Mouse (Mus musculus): ENCODE results near the gene H3f3a. TPM values are rescaled to one million over a fixed set of nuclear protein-coding genes. Genes with fewer than 3 reads are reported as not detected.

The H3f3a gene
- polyA plus RNA-seq, 2 experiments = 1,021 to 2,262 TPM

GRCm38 (mm10) chr1:180813409-180813884 is 296 bp downstream of the H3f3a start:
- Histone ChIP-seq H3K4me3 (ENCODE audit: insufficient read depth in 1 of 2, low read depth in 2 of 2, low read length in 2 of 2) (peak overlapping the region; percentile 96 to 97), H3K27ac (peak overlapping the region; percentile 98), H3K9me3 (ENCODE audit: control insufficient read depth, low read length) (no peaks in the 10 kb centered on the region), H3K9ac (replicated peaks) (peak overlapping the region; percentile 100), H3K4me2 (ENCODE audit: low read depth) (peak overlapping the region; percentile 76), H3K27me3 (ENCODE audit: control insufficient read depth, insufficient read depth, low read length) (no peaks in the 10 kb centered on the region), H3K36me3 (replicated peaks; ENCODE audit: control insufficient read depth, insufficient read depth, low read depth) (peaks cover 30% of the 10 kb centered on the region), H3K4me1 (replicated peaks; ENCODE audit: control insufficient read depth in 2 of 2, insufficient read depth in 2 of 2, low read length in 1 of 2) (peaks cover 37 to 48% of the 10 kb centered on the region in 2 experiments)
- TF ChIP-seq EP300 (IDR thresholded peaks at IDR 0.05; ENCODE audit: low read depth) (peak; percentile 59), CTCF (IDR thresholded peaks at IDR 0.05; ENCODE audit: low read depth) (no peak)
- peak; percentile 86 to 87 (median 87) for DNase-seq (ENCODE audit: low read depth in 3 of 3, low spot score in 3 of 3)
- under 1% methylated on average over 50 of the region's 65 CpGs for WGBS (ENCODE audit: insufficient replicate concordance)
- peak; percentile 83 for ATAC-seq (ENCODE audit: insufficient read depth)

- Histone ChIP-seq H3K27ac (peak overlapping the region; percentile 98), H3K4me3 (ENCODE audit: insufficient read depth in 1 of 2, low read depth in 2 of 2, low read length in 2 of 2) (peak overlapping the region; percentile 96 to 97), H3K27me3 (ENCODE audit: control insufficient read depth, insufficient read depth, low read length) (no peaks in the 10 kb centered on the region), H3K9me3 (ENCODE audit: control insufficient read depth, low read length) (no peaks in the 10 kb centered on the region), H3K4me2 (ENCODE audit: low read depth) (peak overlapping the region; percentile 75), H3K4me1 (replicated peaks; ENCODE audit: control insufficient read depth in 2 of 2, insufficient read depth in 2 of 2, low read length in 1 of 2) (peaks cover 32 to 41% of the 10 kb centered on the region in 2 experiments), H3K36me3 (replicated peaks; ENCODE audit: control insufficient read depth, insufficient read depth, low read depth) (peaks cover 37% of the 10 kb centered on the region), H3K9ac (replicated peaks) (peak overlapping the region; percentile 100)
- peak in 2 of 3 experiments; percentile 35 to 42 for DNase-seq (ENCODE audit: low read depth in 3 of 3, low spot score in 3 of 3)
- TF ChIP-seq EP300 (IDR thresholded peaks at IDR 0.05; ENCODE audit: low read depth) (no peak), CTCF (IDR thresholded peaks at IDR 0.05; ENCODE audit: low read depth) (no peak)
- peak; percentile 38 for ATAC-seq (ENCODE audit: insufficient read depth)
- under 1% methylated on average over 71 of the region's 71 CpGs for WGBS (ENCODE audit: insufficient replicate concordance)
Measured at GRCm38 (mm10) chr1:180812463-180813408, 1.0 kb downstream of the H3f3a start.

GRCm38 (mm10) chr1:180811596-180812462 is 1.9 kb downstream of the H3f3a start:
- peaks cover 23 to 32% of the 10 kb centered on the region in 2 experiments for H3K4me1 ChIP-seq (replicated peaks; ENCODE audit: control insufficient read depth in 2 of 2, insufficient read depth in 2 of 2, low read length in 1 of 2)
- under 1% methylated on average over 27 of the region's 27 CpGs for WGBS (ENCODE audit: insufficient replicate concordance)
- no peak for ATAC-seq (ENCODE audit: insufficient read depth)

GRCm38 (mm10) chr1:180810976-180811375 is 2.8 kb downstream of the H3f3a start:
- Histone ChIP-seq H3K9me3 (ENCODE audit: control insufficient read depth, low read length) (no peaks in the 10 kb centered on the region), H3K4me3 (ENCODE audit: insufficient read depth in 1 of 2, low read depth in 2 of 2, low read length in 2 of 2) (peak overlapping the region; percentile 96 to 97), H3K36me3 (replicated peaks; ENCODE audit: control insufficient read depth, insufficient read depth, low read depth) (peaks cover 54% of the 10 kb centered on the region), H3K9ac (replicated peaks) (peak overlapping the region; percentile 100), H3K27ac (peak overlapping the region; percentile 2), H3K4me1 (replicated peaks; ENCODE audit: control insufficient read depth in 2 of 2, insufficient read depth in 2 of 2, low read length in 1 of 2) (peaks cover 20 to 27% of the 10 kb centered on the region in 2 experiments), H3K4me2 (ENCODE audit: low read depth) (peak overlapping the region; percentile 75), H3K27me3 (ENCODE audit: control insufficient read depth, insufficient read depth, low read length) (no peaks in the 10 kb centered on the region)
- 30% methylated on average over 7 of the region's 7 CpGs for WGBS (ENCODE audit: insufficient replicate concordance)
- peak; percentile 32; the same call in 1 of the 2 replicates for TF ChIP-seq CTCF (IDR thresholded peaks at IDR 0.05; ENCODE audit: low read depth)
- TF ChIP-seq EP300 (IDR thresholded peaks at IDR 0.05; ENCODE audit: low read depth) = no peak
- DNase-seq (ENCODE audit: low read depth in 3 of 3, low spot score in 3 of 3) (peak in 1 of 3 experiments; percentile 49), ATAC-seq (ENCODE audit: insufficient read depth) (no peak)

More at GRCm38 (mm10) chr1:180811596-180812462, 1.9 kb downstream of the H3f3a start:
- H3K9ac ChIP-seq (replicated peaks) = peak overlapping the region; percentile 100
- H3K4me2 ChIP-seq (ENCODE audit: low read depth) = peak overlapping the region; percentile 75
- peak overlapping the region; percentile 98 for H3K27ac ChIP-seq
- no peaks in the 10 kb centered on the region for H3K9me3 ChIP-seq (ENCODE audit: control insufficient read depth, low read length)
- H3K27me3 ChIP-seq (ENCODE audit: control insufficient read depth, insufficient read depth, low read length) = no peaks in the 10 kb centered on the region
- DNase-seq (ENCODE audit: low read depth in 3 of 3, low spot score in 3 of 3) = no peak
- TF ChIP-seq EP300 (IDR thresholded peaks at IDR 0.05; ENCODE audit: low read depth) = 0 out of 2 replicates have a peak, but pooled peaks have one; percentile 14
- peak; percentile 85 for TF ChIP-seq CTCF (IDR thresholded peaks at IDR 0.05; ENCODE audit: low read depth)
- H3K4me3 ChIP-seq (ENCODE audit: insufficient read depth in 1 of 2, low read depth in 2 of 2, low read length in 2 of 2) = peak overlapping the region; percentile 96 to 97
- H3K36me3 ChIP-seq (replicated peaks; ENCODE audit: control insufficient read depth, insufficient read depth, low read depth) = peaks cover 46% of the 10 kb centered on the region

All from liver, embryonic 14.5 days (tissue).